Mouse (Mus musculus) Patski (cell line): Measurements from ENCODE around the gene Samd1. TPM values are rescaled to one million over a fixed set of nuclear protein-coding genes. Genes with fewer than 3 reads are reported as not detected.
"Not testable (repeated sequence)": the region's sequence is repeated elsewhere in the genome, so short reads cannot be mapped to it uniquely, and the experiment has no call there.

Experiments
- ATAC-seq: fragments of 100-300 bp; one replicate; pipeline ENCODE4 v1.8.0; 2021
- CTCF ChIA-PET: fragments of 350-600 bp; sonication (Branson Sonifier 250); formaldehyde crosslinking; loops from one replicate; lab custom pipeline; 2022; ENCODE audit warnings: inconsistent platforms; lab: Charles Lee
- POLR2A ChIA-PET: fragments of 350-600 bp; sonication (Branson Sonifier 250); formaldehyde crosslinking; loops from one replicate; lab custom pipeline; 2022; ENCODE audit warnings: antibody characterized with exemption, inconsistent platforms; lab: Charles Lee
- DNase-seq: peaks from one replicate; pipeline ENCODE4 v3.0.0-alpha.2; 2011; ENCODE audit warnings: low read depth, low spot score
- H3K27me3 ChIP-seq: fragments of 371-371 bp; one replicate; pipeline ENCODE4 v1.5.1; 2021
- CTCF ChIP-seq: fragments of 100-300 bp; IDR thresholded peaks from one replicate; pipeline ENCODE4 v1.5.1; 2021
- in situ Hi-C: fragments of 300-500 bp; cut with MboI; formaldehyde crosslinking; loops from 3 replicates; pipeline ENCODE4 v1.11.1; 2018; ENCODE audit warnings: low pct_unique_long_range_greater_than_20kb, mixed read lengths
- polyA plus RNA-seq: library from polyadenylated mRNA; unstranded; gene quantifications from one replicate; pipeline ENCODE4 v1.2.3, GENCODE M21; 2021

The Samd1 gene
- polyA plus RNA-seq, 1 experiment from 2014 or later: 42.5 TPM

- CTCF ChIA-PET: no interaction called here
- POLR2A ChIA-PET: no interaction called here
- TF ChIP-seq CTCF: no peak
- H3K27me3 ChIP-seq: no peaks in the 10 kb centered on the region
- DNase-seq (no peak), ATAC-seq (no peak)
- in situ Hi-C loops: loop anchor here (10.0 to 25.0 kb wide), 2 partner anchors 175 to 662 kb away; partner anchors contain the start of gene Ier2
Observed at GRCm38 (mm10) chr8:83999825-84000224, 2.4 kb downstream of the Samd1 start.

- ChIA-PET POLR2A (no interaction called here), CTCF (interaction anchor here (1.1 kb wide), 1 partner anchor 22 kb away, joined by 3 read pairs; no protein-coding TSS in a partner anchor)
- no peaks in the 10 kb centered on the region for H3K27me3 ChIP-seq
- ATAC-seq (no peak), DNase-seq (no peak)
- TF ChIP-seq CTCF: no peak
- in situ Hi-C loops: loop anchor here (10.0 to 25.0 kb wide), 2 partner anchors 173 to 661 kb away; partner anchors contain the start of gene Ier2
Observed at GRCm38 (mm10) chr8:84001281-84002000, 4.0 kb downstream of the Samd1 start, which contains the start of gene 1700067K01Rik. Gene 1700067K01Rik (plus strand): TSS chr8:84001502.

- DNase-seq (no peak), ATAC-seq (no peak)
- in situ Hi-C loops: loop anchor here (10.0 to 25.0 kb wide), 2 partner anchors 172 to 659 kb away; partner anchors contain the start of gene Ier2
- ChIA-PET CTCF (no interaction called here), POLR2A (interaction anchor here (0.6 kb wide), 1 partner anchor 135 kb away, joined by 3 read pairs; no protein-coding TSS in a partner anchor)
- TF ChIP-seq CTCF: no peak
- no peaks in the 10 kb centered on the region for H3K27me3 ChIP-seq
Observed at GRCm38 (mm10) chr8:84002957-84003611, 5.6 kb downstream of the Samd1 start.

GRCm38 (mm10) chr8:84003612-84004246 lies 6.3 kb downstream of the Samd1 start:
- POLR2A ChIA-PET: interaction anchor here (1.2 kb wide), 1 partner anchor 18 kb away, joined by 3 read pairs; the partner anchor contains the start of gene Palm3
- CTCF ChIA-PET: no interaction called here

GRCm38 (mm10) chr8:84004533-84005201 lies 7.2 kb downstream of the Samd1 start:
- H3K27me3 ChIP-seq: no peaks in the 10 kb centered on the region
- ATAC-seq: peak; percentile 70
- TF ChIP-seq CTCF: no peak
- ChIA-PET CTCF (no interaction called here), POLR2A (interaction anchor here (0.7 to 1.2 kb wide), 2 partner anchors 17 to 121 kb away, joined by 3 read pairs; partner anchors contain the start of genes Palm3 and Podnl1)
- in situ Hi-C loops: loop anchor here (10.0 to 25.0 kb wide), 2 partner anchors 170 to 658 kb away; partner anchors contain the start of gene Ier2
- peak; percentile 85 for DNase-seq

More at GRCm38 (mm10) chr8:84003612-84004246, 6.3 kb downstream of the Samd1 start:
- H3K27me3 ChIP-seq: no peaks in the 10 kb centered on the region
- DNase-seq (no peak), ATAC-seq (no peak)
- no peak for TF ChIP-seq CTCF
- in situ Hi-C loops: loop anchor here (10.0 to 25.0 kb wide), 2 partner anchors 171 to 659 kb away; partner anchors contain the start of gene Ier2

- in situ Hi-C loops: loop anchor here (10.0 to 25.0 kb wide), 2 partner anchors 169 to 657 kb away; partner anchors contain the start of gene Ier2
- DNase-seq, CTCF ChIA-PET, H3K27me3 ChIP-seq, ATAC-seq: not testable (repeated sequence)
- POLR2A ChIA-PET: interaction anchor here (0.7 kb wide), 1 partner anchor 120 kb away, joined by 3 read pairs; the partner anchor contains the start of gene Podnl1
Observed at GRCm38 (mm10) chr8:84005502-84005901, 8.0 kb downstream of the Samd1 start.

GRCm38 (mm10) chr8:84008362-84008761 lies 10.9 kb downstream of the Samd1 start:
- ATAC-seq (no peak), DNase-seq (no peak)
- no peaks in the 10 kb centered on the region for H3K27me3 ChIP-seq
- TF ChIP-seq CTCF: no peak
- CTCF ChIA-PET: interaction anchor here (0.7 to 2.1 kb wide), 4 partner anchors 9 to 29 kb away, joined by 3 to 6 read pairs (median 3); no protein-coding TSS in a partner anchor
- in situ Hi-C loops: loop anchor here (10.0 to 25.0 kb wide), 2 partner anchors 166 to 654 kb away; partner anchors contain the start of gene Ier2
- POLR2A ChIA-PET: interaction anchor here (0.5 to 0.7 kb wide), 2 partner anchors 15 to 22 kb away, joined by 3 read pairs; no protein-coding TSS in a partner anchor

GRCm38 (mm10) chr8:84009876-84010275 lies 12.4 kb downstream of the Samd1 start:
- no peak for TF ChIP-seq CTCF
- peak; percentile 38 for ATAC-seq
- POLR2A ChIA-PET: interaction anchor here (0.5 to 2.8 kb wide), 2 partner anchors 12 to 167 kb away, joined by 6 to 8 read pairs; partner anchors contain the start of gene Palm3
- CTCF ChIA-PET: interaction anchor here (1.0 to 2.1 kb wide), 11 partner anchors 10 to 197 kb away, joined by 3 to 6 read pairs (median 4); no protein-coding TSS in a partner anchor
- no peak for DNase-seq
- no peaks in the 10 kb centered on the region for H3K27me3 ChIP-seq
- in situ Hi-C loops: loop anchor here (5.0 to 25.0 kb wide), 3 partner anchors 52 to 652 kb away; partner anchors contain the start of gene Ier2
